Mouse (Mus musculus): Measurements from ENCODE around the gene Samd4. TPM values are rescaled to one million over a fixed set of nuclear protein-coding genes. Genes with fewer than 3 reads are reported as not detected.

Gene Samd4
- polyA plus RNA-seq, 1 experiment: 3.9 TPM

DNA sequence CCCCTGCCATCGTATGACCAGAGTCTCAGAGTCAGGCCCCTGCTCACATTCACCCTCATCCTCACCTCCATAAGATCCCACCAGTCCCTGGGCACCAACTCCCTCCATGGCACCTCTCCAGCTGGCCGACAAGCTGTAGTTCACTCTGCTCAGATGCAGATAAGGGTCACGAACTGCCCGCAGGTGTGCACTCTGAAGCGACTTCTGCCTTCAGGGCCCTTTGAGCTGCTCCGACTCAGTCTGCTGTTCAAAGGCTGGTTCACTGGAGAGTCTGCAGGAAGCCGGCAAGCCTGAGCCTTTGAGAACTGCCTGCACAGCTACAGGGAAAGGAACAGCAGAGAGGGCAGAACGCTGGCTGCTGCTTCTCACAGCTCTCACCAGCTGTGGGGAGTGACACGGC, 232.5 kb downstream of the Samd4 start:
- Histone ChIP-seq H3K4me1 (ENCODE audit: control insufficient read depth, insufficient read depth, low read length) (no peaks in the 10 kb centered on the region), H3K36me3 (ENCODE audit: control insufficient read depth, insufficient read depth, low read length) (no peaks in the 10 kb centered on the region), H3K4me3 (ENCODE audit: insufficient read depth, low read depth, low read length) (no peak overlapping the region), H3K27ac (ENCODE audit: insufficient read depth, low read depth, low read length) (no peak overlapping the region), H3K27me3 (replicated peaks; ENCODE audit: control insufficient read depth, insufficient read depth, low read length) (no peaks in the 10 kb centered on the region)
- TF ChIP-seq POLR2A (IDR thresholded peaks at IDR 0.05; ENCODE audit: low read depth, low read length): no peak
- no peak for TF ChIP-seq CTCF (conservative IDR thresholded peaks at IDR 0.05; ENCODE audit: insufficient read depth, insufficient read length, low read depth, low read length)
- DNase-seq: no peak
- 62% methylated on average over 9 of the region's 9 CpGs for whole genome bisulfite sequencing

DNA sequence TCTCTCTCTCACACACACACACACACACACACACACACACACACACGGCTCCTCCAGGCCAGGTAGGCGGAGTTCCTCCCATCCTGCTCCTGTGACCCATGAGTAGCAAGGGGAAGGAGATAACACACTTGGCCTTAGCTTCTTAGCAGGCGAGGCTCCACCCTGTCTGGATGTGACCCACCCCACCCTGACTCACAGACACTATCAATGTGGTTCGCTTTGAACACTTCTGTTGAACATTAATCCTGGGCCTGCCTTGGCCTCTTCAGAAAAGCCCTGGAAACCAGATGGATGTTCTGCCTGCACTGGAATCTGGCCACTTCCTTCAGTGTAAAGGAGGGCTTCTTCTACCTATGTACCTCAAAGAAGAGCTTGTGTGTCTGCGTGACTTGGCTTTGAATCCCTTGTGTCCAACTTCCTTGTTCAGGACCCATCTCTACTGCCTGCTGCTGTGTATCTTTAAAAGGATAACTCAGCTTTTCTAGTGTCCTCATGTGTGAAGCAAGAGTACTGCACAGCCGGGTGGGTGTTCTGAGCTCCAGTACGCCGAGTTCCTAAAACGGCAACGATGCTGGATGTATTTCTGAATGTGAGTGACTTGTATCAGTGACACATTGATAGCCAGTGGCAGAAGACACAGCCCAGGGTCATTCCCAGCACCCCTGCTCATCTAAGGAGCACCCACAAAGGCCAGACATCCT, 233.6 kb downstream of the Samd4 start:
- no peaks in the 10 kb centered on the region for H3K4me1 ChIP-seq (ENCODE audit: control insufficient read depth, insufficient read depth, low read length)
- no peak for DNase-seq
- H3K27ac ChIP-seq (ENCODE audit: insufficient read depth, low read depth, low read length): no peak overlapping the region
- WGBS: 77% methylated on average over 8 of the region's 10 CpGs
- H3K4me3 ChIP-seq (ENCODE audit: insufficient read depth, low read depth, low read length): no peak overlapping the region
- H3K27me3 ChIP-seq (replicated peaks; ENCODE audit: control insufficient read depth, insufficient read depth, low read length): no peaks in the 10 kb centered on the region
- TF ChIP-seq POLR2A (IDR thresholded peaks at IDR 0.05; ENCODE audit: low read depth, low read length): no peak
- TF ChIP-seq CTCF (conservative IDR thresholded peaks at IDR 0.05; ENCODE audit: insufficient read depth, insufficient read length, low read depth, low read length): no peak
- H3K36me3 ChIP-seq (ENCODE audit: control insufficient read depth, insufficient read depth, low read length): no peaks in the 10 kb centered on the region

DNA sequence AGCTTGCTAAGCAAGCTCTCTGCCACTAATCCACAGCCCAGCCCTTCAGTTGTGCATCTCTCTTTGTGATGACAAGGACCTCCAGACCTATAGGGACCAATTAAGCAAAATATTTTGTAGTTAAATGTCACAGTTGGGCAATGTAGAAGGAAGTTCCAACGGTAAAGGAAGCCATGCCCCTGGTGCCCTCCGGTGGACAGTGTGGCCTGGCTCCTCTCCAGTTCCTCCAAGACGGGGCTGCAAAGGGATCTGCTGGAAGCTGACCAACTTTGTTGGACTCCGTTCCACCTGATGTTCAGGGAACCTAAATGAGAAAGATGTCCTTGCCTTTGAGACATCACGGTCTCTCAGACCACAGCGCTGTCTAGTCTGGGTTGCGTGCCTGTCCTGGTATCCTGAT, 234.9 kb downstream of the Samd4 start:
- Histone ChIP-seq H3K27me3 (replicated peaks; ENCODE audit: control insufficient read depth, insufficient read depth, low read length) (no peaks in the 10 kb centered on the region), H3K4me1 (ENCODE audit: control insufficient read depth, insufficient read depth, low read length) (no peaks in the 10 kb centered on the region), H3K27ac (ENCODE audit: insufficient read depth, low read depth, low read length) (no peak overlapping the region), H3K36me3 (ENCODE audit: control insufficient read depth, insufficient read depth, low read length) (no peaks in the 10 kb centered on the region), H3K4me3 (ENCODE audit: insufficient read depth, low read depth, low read length) (no peak overlapping the region)
- WGBS: 54% methylated on average over 7 of the region's 7 CpGs
- TF ChIP-seq POLR2A (IDR thresholded peaks at IDR 0.05; ENCODE audit: low read depth, low read length) (no peak), CTCF (conservative IDR thresholded peaks at IDR 0.05; ENCODE audit: insufficient read depth, insufficient read length, low read depth, low read length) (0 out of 2 replicates have a peak, but pooled peaks have one; percentile 1)
- no peak for DNase-seq

DNA sequence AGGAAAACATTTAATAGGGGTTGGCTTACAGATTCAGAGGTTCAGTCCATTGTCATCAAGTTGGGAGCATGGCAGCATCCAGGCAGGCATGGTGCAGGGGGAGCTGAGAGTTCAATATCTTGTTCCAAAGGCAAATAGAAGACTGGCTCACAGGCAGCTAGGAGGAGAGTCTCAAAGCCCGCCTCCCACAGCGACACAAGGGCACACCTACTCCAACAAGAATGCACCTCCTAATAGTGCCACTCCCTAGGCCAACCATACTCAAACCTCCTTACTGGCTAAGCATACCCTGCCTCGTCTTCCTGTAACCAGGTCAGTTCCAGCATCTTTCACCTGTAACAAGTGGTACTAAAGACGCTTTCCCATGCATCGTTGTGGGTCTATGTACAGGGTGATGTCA, 245.3 kb downstream of the Samd4 start:
- TF ChIP-seq POLR2A (IDR thresholded peaks at IDR 0.05; ENCODE audit: low read depth, low read length): no peak
- no peak for TF ChIP-seq CTCF (conservative IDR thresholded peaks at IDR 0.05; ENCODE audit: insufficient read depth, insufficient read length, low read depth, low read length)
- WGBS: 85% methylated on average over 5 of the region's 5 CpGs
- DNase-seq: no peak

DNA sequence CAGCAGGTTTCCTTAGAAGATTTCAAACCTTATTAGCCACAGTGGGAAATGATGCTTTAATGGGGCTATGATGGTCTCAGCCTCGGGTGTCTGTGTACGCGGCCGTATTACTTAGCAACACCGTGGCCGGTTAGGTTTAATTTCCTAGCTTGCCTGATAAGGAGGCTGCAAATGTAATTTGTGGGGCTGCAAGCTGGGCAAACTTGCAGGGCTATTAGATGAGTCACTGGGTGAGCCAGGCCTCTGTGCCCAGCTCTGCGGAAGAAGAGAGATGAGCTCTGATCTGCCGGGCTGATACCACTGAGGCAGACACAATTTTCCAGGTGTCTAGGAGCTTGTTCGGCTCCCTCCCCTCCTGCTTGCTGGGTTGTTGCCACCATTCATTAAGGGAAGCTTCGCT, 251.3 kb downstream of the Samd4 start:
- no peaks in the 10 kb centered on the region for H3K36me3 ChIP-seq (ENCODE audit: control insufficient read depth, insufficient read depth, low read length)
- DNase-seq: no peak
- no peak overlapping the region for H3K27ac ChIP-seq (ENCODE audit: insufficient read depth, low read depth, low read length)
- H3K27me3 ChIP-seq (replicated peaks; ENCODE audit: control insufficient read depth, insufficient read depth, low read length): no peaks in the 10 kb centered on the region
- peaks cover 4% of the 10 kb centered on the region; the same call in 1 of the 2 replicates for H3K4me1 ChIP-seq (ENCODE audit: control insufficient read depth, insufficient read depth, low read length)
- no peak overlapping the region for H3K4me3 ChIP-seq (ENCODE audit: insufficient read depth, low read depth, low read length)
- WGBS: 69% methylated on average over 10 of the region's 10 CpGs
- TF ChIP-seq POLR2A (IDR thresholded peaks at IDR 0.05; ENCODE audit: low read depth, low read length): no peak
- TF ChIP-seq CTCF (conservative IDR thresholded peaks at IDR 0.05; ENCODE audit: insufficient read depth, insufficient read length, low read depth, low read length): no peak

More for the DNA sequence above, 245.3 kb downstream of the Samd4 start:
- H3K27me3 ChIP-seq (replicated peaks; ENCODE audit: control insufficient read depth, insufficient read depth, low read length): no peaks in the 10 kb centered on the region
- no peak overlapping the region for H3K27ac ChIP-seq (ENCODE audit: insufficient read depth, low read depth, low read length)
- H3K4me1 ChIP-seq (ENCODE audit: control insufficient read depth, insufficient read depth, low read length): no peaks in the 10 kb centered on the region
- H3K36me3 ChIP-seq (ENCODE audit: control insufficient read depth, insufficient read depth, low read length): no peaks in the 10 kb centered on the region
- no peak overlapping the region for H3K4me3 ChIP-seq (ENCODE audit: insufficient read depth, low read depth, low read length)

DNA sequence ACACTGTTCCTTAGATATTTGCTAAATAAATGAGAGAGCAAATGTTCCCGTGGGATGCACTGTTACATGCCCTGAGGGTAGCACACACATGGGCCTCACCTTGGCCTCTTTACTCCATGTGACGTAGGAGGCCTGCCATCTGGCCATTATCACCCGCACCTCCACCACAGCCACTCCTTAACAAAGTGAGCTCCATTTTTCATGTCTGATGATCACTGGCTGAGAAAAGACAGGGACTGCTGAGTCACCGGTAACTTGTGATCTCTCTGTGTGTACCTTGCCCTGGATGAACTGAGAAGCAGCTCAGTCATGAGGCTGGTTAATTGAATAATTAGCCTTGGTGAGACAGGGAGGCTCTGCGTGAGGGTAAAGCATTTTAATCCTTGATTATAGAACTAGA, 254.0 kb downstream of the Samd4 start:
- Histone ChIP-seq H3K4me3 (ENCODE audit: insufficient read depth, low read depth, low read length) (no peak overlapping the region), H3K36me3 (ENCODE audit: control insufficient read depth, insufficient read depth, low read length) (no peaks in the 10 kb centered on the region), H3K27me3 (replicated peaks; ENCODE audit: control insufficient read depth, insufficient read depth, low read length) (no peaks in the 10 kb centered on the region), H3K4me1 (ENCODE audit: control insufficient read depth, insufficient read depth, low read length) (peaks cover 4% of the 10 kb centered on the region; the same call in 1 of the 2 replicates), H3K27ac (ENCODE audit: insufficient read depth, low read depth, low read length) (no peak overlapping the region)
- TF ChIP-seq POLR2A (IDR thresholded peaks at IDR 0.05; ENCODE audit: low read depth, low read length): no peak
- no peak for TF ChIP-seq CTCF (conservative IDR thresholded peaks at IDR 0.05; ENCODE audit: insufficient read depth, insufficient read length, low read depth, low read length)
- peak; percentile 84 for DNase-seq
- 55% methylated on average over 5 of the region's 5 CpGs for WGBS

DNA sequence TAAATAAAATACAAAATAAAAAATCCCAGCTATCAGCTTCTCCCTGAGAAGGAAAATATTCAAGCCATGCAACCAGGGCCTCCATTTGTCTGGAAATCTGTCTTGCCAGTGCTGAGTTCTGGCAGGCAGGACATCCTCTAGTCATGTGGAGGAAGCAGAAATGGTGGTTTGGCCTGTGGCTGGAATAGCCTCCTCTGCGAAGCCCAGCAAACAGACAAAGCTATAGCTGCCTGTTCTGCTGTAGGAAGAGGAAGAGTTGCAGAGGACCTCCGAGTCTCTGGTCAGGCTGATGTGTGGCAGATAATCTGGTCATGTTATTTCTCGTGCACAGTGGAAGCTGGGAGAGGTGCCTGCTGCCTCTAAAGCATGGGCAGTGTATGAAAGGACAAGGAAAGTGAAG, 256.2 kb downstream of the Samd4 start:
- H3K36me3 ChIP-seq (ENCODE audit: control insufficient read depth, insufficient read depth, low read length): no peaks in the 10 kb centered on the region
- H3K27ac ChIP-seq (ENCODE audit: insufficient read depth, low read depth, low read length): no peak overlapping the region
- H3K27me3 ChIP-seq (replicated peaks; ENCODE audit: control insufficient read depth, insufficient read depth, low read length): no peaks in the 10 kb centered on the region
- H3K4me3 ChIP-seq (ENCODE audit: insufficient read depth, low read depth, low read length): no peak overlapping the region
- no peak for TF ChIP-seq POLR2A (IDR thresholded peaks at IDR 0.05; ENCODE audit: low read depth, low read length)
- no peak for TF ChIP-seq CTCF (conservative IDR thresholded peaks at IDR 0.05; ENCODE audit: insufficient read depth, insufficient read length, low read depth, low read length)
- no peak for DNase-seq
- 72% methylated on average over 3 of the region's 3 CpGs for WGBS
- H3K4me1 ChIP-seq (ENCODE audit: control insufficient read depth, insufficient read depth, low read length): peaks cover 4% of the 10 kb centered on the region; the same call in 1 of the 2 replicates

All from kidney, adult 2 months (tissue).